Mouse (Mus musculus) MEL (cell line): Measurements from ENCODE around the gene Sema3c. TPM values are rescaled to one million over a fixed set of nuclear protein-coding genes. Genes with fewer than 3 reads are reported as not detected.

ENCODE experiments used
- DNase-seq: peaks from one replicate; pipeline ENCODE4 v3.0.0; 2011; ENCODE audit warnings: low read depth, low spot score
- H3K27ac ChIP-seq: 2 replicates; pipeline ENCODE4 v1.5.1; 2012; ENCODE audit warnings: low read depth, mild to moderate bottlenecking, control low read depth, low read length, moderate library complexity; ENCODE audit not compliant: control insufficient read depth
- H3K27me3 ChIP-seq, 2 experiments: fragments of 150-350 bp in 1 of 2; sonication (generic) in 1 of 2; 2 replicates each; pipeline ENCODE4 v1.6.1; 2012; ENCODE audit warnings: low read length in 2 of 2, mild to moderate bottlenecking in 2 of 2, improper control_type of control experiment in 1 of 2, moderate library complexity in 1 of 2; ENCODE audit not compliant: insufficient read depth in 2 of 2, control insufficient read depth in 1 of 2
- H3K36me3 ChIP-seq, 2 experiments: 2 replicates each; pipeline ENCODE4 v1.6.1; 2012 to 2014; ENCODE audit warnings: low read length in 2 of 2, improper control_type of control experiment in 1 of 2, inconsistent platforms in 1 of 2, mild to moderate bottlenecking in 1 of 2; ENCODE audit not compliant: insufficient read depth in 2 of 2, control insufficient read depth in 1 of 2
- H3K4me1 ChIP-seq, 2 experiments: fragments of 150-350 bp in 1 of 2; sonication (generic) in 1 of 2; 2 replicates each; pipeline ENCODE4 v1.6.1; 2012; ENCODE audit warnings: low read length in 2 of 2, improper control_type of control experiment in 1 of 2, mild to moderate bottlenecking in 1 of 2; ENCODE audit not compliant: insufficient read depth in 2 of 2, control insufficient read depth in 1 of 2
- H3K4me3 ChIP-seq, 2 experiments: fragments of 150-350 bp in 1 of 2; sonication (generic) in 1 of 2; 2 replicates each; pipeline ENCODE4 v1.5.1; 2012; ENCODE audit warnings: low read depth in 2 of 2, low read length in 2 of 2, mild to moderate bottlenecking in 2 of 2, moderate library complexity in 2 of 2, control low read depth in 1 of 2, improper control_type of control experiment in 1 of 2; ENCODE audit not compliant: control insufficient read depth in 1 of 2, insufficient read depth in 1 of 2
- H3K79me2 ChIP-seq: 2 replicates; pipeline ENCODE4 v1.6.1; 2012; ENCODE audit warnings: mild to moderate bottlenecking, low read length, moderate library complexity; ENCODE audit not compliant: control insufficient read depth, poor library complexity, insufficient read depth
- H3K9ac ChIP-seq: 2 replicates; pipeline ENCODE4 v1.6.1; 2012; ENCODE audit warnings: low read depth, mild to moderate bottlenecking, control low read depth, low read length, moderate library complexity; ENCODE audit not compliant: control insufficient read depth, poor library complexity, severe bottlenecking
- H3K9me3 ChIP-seq: fragments of 150-350 bp; sonication (generic); replicated peaks from 2 replicates; pipeline ENCODE4 v1.6.1; 2012; ENCODE audit warnings: mild to moderate bottlenecking, low read length, improper control_type of control experiment, moderate library complexity; ENCODE audit not compliant: insufficient read depth
- BHLHE40 ChIP-seq: IDR thresholded peaks from 2 replicates; pipeline ENCODE4 v1.6.1; 2012; ENCODE audit warnings: low read depth, mild to moderate bottlenecking, inconsistent platforms, low read length, improper control_type of control experiment, borderline replicate concordance
- CHD1 ChIP-seq: IDR thresholded peaks from 2 replicates; pipeline ENCODE4 v1.6.1; 2012; ENCODE audit warnings: low read depth, mild to moderate bottlenecking, inconsistent platforms, low read length, improper control_type of control experiment
- CHD2 ChIP-seq: IDR thresholded peaks from 2 replicates; pipeline ENCODE4 v1.6.1; 2011; ENCODE audit warnings: low read length, improper control_type of control experiment
- ELF1 ChIP-seq: IDR thresholded peaks from 2 replicates; pipeline ENCODE4 v1.6.1; 2014; ENCODE audit warnings: low read depth, mild to moderate bottlenecking, inconsistent platforms, low read length, improper control_type of control experiment, moderate library complexity
- ETS1 ChIP-seq: IDR thresholded peaks from 2 replicates; pipeline ENCODE4 v1.6.1; 2012; ENCODE audit warnings: low read depth, mild to moderate bottlenecking, inconsistent platforms, low read length, improper control_type of control experiment, moderate library complexity
- KAT2A ChIP-seq: conservative IDR thresholded peaks from 2 replicates; pipeline ENCODE4 v1.6.1; 2012; ENCODE audit warnings: low read depth, low read length, improper control_type of control experiment, inconsistent platforms
- MAFK ChIP-seq: IDR thresholded peaks from 2 replicates; pipeline ENCODE4 v1.6.1; 2011; ENCODE audit warnings: low read depth, mild to moderate bottlenecking, low read length, improper control_type of control experiment, borderline replicate concordance
- MAX ChIP-seq: IDR thresholded peaks from 2 replicates; pipeline ENCODE4 v1.6.1; 2011; ENCODE audit warnings: low read length, improper control_type of control experiment
- MEF2A ChIP-seq: IDR thresholded peaks from 2 replicates; pipeline ENCODE4 v1.6.1; 2014; ENCODE audit warnings: low read depth, mild to moderate bottlenecking, inconsistent platforms, low read length, improper control_type of control experiment; ENCODE audit not compliant: poor library complexity, insufficient replicate concordance, severe bottlenecking; ENCODE audit errors: extremely low read depth
- MXI1 ChIP-seq: IDR thresholded peaks from 2 replicates; pipeline ENCODE4 v1.6.1; 2011; ENCODE audit warnings: mild to moderate bottlenecking, low read depth, low read length, improper control_type of control experiment
- MYB ChIP-seq: IDR thresholded peaks from 2 replicates; pipeline ENCODE4 v1.6.1; 2011; ENCODE audit warnings: mild to moderate bottlenecking, low read depth, low read length, improper control_type of control experiment
- MYC ChIP-seq: IDR thresholded peaks from 2 replicates; pipeline ENCODE4 v1.6.1; 2011; ENCODE audit warnings: low read depth, mild to moderate bottlenecking, low read length, improper control_type of control experiment, moderate library complexity
- NELFE ChIP-seq: IDR thresholded peaks from 2 replicates; pipeline ENCODE4 v1.6.1; 2011; ENCODE audit warnings: low read depth, low read length, improper control_type of control experiment
- POLR2AphosphoS2 ChIP-seq: IDR thresholded peaks from 2 replicates; pipeline ENCODE4 v1.6.1; 2011; ENCODE audit warnings: low read length, improper control_type of control experiment
- POLR2AphosphoS5 ChIP-seq: IDR thresholded peaks from 2 replicates; pipeline ENCODE4 v1.6.1; 2012; ENCODE audit warnings: low read depth, borderline replicate concordance, mild to moderate bottlenecking, inconsistent platforms, low read length, moderate library complexity, mixed read lengths
- RCOR1 ChIP-seq: IDR thresholded peaks from 2 replicates; pipeline ENCODE4 v1.6.1; 2012; ENCODE audit warnings: low read depth, mild to moderate bottlenecking, inconsistent platforms, low read length, improper control_type of control experiment
- SIN3A ChIP-seq: IDR thresholded peaks from 2 replicates; pipeline ENCODE4 v1.6.1; 2012; ENCODE audit warnings: low read length, improper control_type of control experiment, inconsistent platforms
- TAL1 ChIP-seq: IDR thresholded peaks from 2 replicates; pipeline ENCODE4 v1.6.1; 2012; ENCODE audit warnings: mild to moderate bottlenecking, inconsistent platforms, low read length, moderate library complexity, mixed read lengths
- TBP ChIP-seq: IDR thresholded peaks from 2 replicates; pipeline ENCODE4 v1.8.0; 2011; ENCODE audit warnings: low read depth, low read length, improper control_type of control experiment
- TCF12 ChIP-seq: IDR thresholded peaks from 2 replicates; pipeline ENCODE4 v1.6.1; 2014; ENCODE audit warnings: low read depth, mild to moderate bottlenecking, inconsistent platforms, low read length, improper control_type of control experiment, moderate library complexity
- UBTF ChIP-seq: IDR thresholded peaks from 2 replicates; pipeline ENCODE4 v1.6.1; 2012; ENCODE audit warnings: low read depth, mild to moderate bottlenecking, inconsistent platforms, low read length, improper control_type of control experiment, moderate library complexity, borderline replicate concordance; ENCODE audit not compliant: insufficient read depth
- USF1 ChIP-seq: IDR thresholded peaks from 2 replicates; pipeline ENCODE4 v1.6.1; 2014; ENCODE audit warnings: low read depth, mild to moderate bottlenecking, inconsistent platforms, low read length, improper control_type of control experiment, moderate library complexity
- ZC3H11A ChIP-seq: IDR thresholded peaks from 2 replicates; pipeline ENCODE4 v1.6.1; 2012; ENCODE audit warnings: low read depth, mild to moderate bottlenecking, inconsistent platforms, low read length, improper control_type of control experiment
- ZKSCAN1 ChIP-seq: IDR thresholded peaks from 2 replicates; pipeline ENCODE4 v1.6.1; 2012; ENCODE audit warnings: low read depth, mild to moderate bottlenecking, inconsistent platforms, low read length, improper control_type of control experiment, moderate library complexity
- ZNF384 ChIP-seq: IDR thresholded peaks from 2 replicates; pipeline ENCODE4 v1.6.1; 2012; ENCODE audit warnings: low read depth, mild to moderate bottlenecking, inconsistent platforms, low read length, improper control_type of control experiment
- polyA plus RNA-seq, 2 experiments: library from polyadenylated mRNA; stranded (reverse) in 1 of 2; unstranded in 1 of 2; fragments of >175 nt in 1 of 2; fragments of >200 nt in 1 of 2; gene quantifications; 2 replicates each; pipeline versions ENCODE4 v1.2.1 to v1.2.4; 2012; ENCODE audit warnings: low replicate concordance in 2 of 2, low read depth in 1 of 2; ENCODE audit not compliant: insufficient read length in 2 of 2, insufficient read depth in 1 of 2, missing spikeins in 1 of 2
- total RNA-seq: library from RNA; depleted of rRNA; stranded (reverse); fragments of 300-350 nt; gene quantifications from 2 replicates; pipeline ENCODE4 v1.2.3, GENCODE M21; 2012

The Sema3c gene
- total and polyA plus RNA-seq, 3 experiments, result not detected

GRCm38 (mm10) chr5:17574413-17575182, 517 bp downstream of the Sema3c start:
- no peak overlapping the region for H3K9ac ChIP-seq

GRCm38 (mm10) chr5:17575183-17575495, 1.1 kb downstream of the Sema3c start:
- Histone ChIP-seq H3K4me1 (no peaks in the 10 kb centered on the region), H3K9ac (no peak overlapping the region), H3K27ac (no peak overlapping the region), H3K36me3 (no peaks in the 10 kb centered on the region), H3K27me3 (no peaks in the 10 kb centered on the region), H3K9me3 (no peaks in the 10 kb centered on the region), H3K79me2 (no peaks in the 10 kb centered on the region), H3K4me3 (no peak overlapping the region)
- no peak for DNase-seq
- TF ChIP-seq ETS1 (no peak), POLR2AphosphoS5 (no peak), TAL1 (no peak), NELFE (no peak), SIN3A (no peak), TBP (no peak), CHD2 (no peak), MYB (no peak), TCF12 (no peak), BHLHE40 (no peak), CHD1 (no peak), MAX (no peak), RCOR1 (no peak), MEF2A (no peak), KAT2A (no peak), ZC3H11A (no peak), ZNF384 (no peak), USF1 (no peak), ELF1 (no peak), MXI1 (no peak)

More at GRCm38 (mm10) chr5:17574413-17575182, 517 bp downstream of the Sema3c start:
- DNase-seq, result no peak
- no peak overlapping the region for H3K27ac ChIP-seq
- H3K9me3 ChIP-seq, result no peaks in the 10 kb centered on the region
- no peak for TF ChIP-seq MAFK
- TF ChIP-seq POLR2AphosphoS2, result no peak
- TF ChIP-seq UBTF, result no peak
- no peak for TF ChIP-seq POLR2AphosphoS5
- TF ChIP-seq KAT2A, result no peak
- no peak for TF ChIP-seq ZKSCAN1
- no peak for TF ChIP-seq MYC
- no peak for TF ChIP-seq ETS1
- TF ChIP-seq, all 39 proteins: peak for 0
- no peaks in the 10 kb centered on the region for H3K79me2 ChIP-seq
- no peaks in the 10 kb centered on the region; a peak in 1 of 4 replicates for H3K27me3 ChIP-seq
- H3K4me3 ChIP-seq, result no peak overlapping the region
- no peaks in the 10 kb centered on the region for H3K36me3 ChIP-seq
- H3K4me1 ChIP-seq, result no peaks in the 10 kb centered on the region
